Mouse (Mus musculus): ENCODE measurements around the gene Bik. TPM values are rescaled to one million over a fixed set of nuclear protein-coding genes. Genes with fewer than 3 reads are reported as not detected.

Gene Bik
- polyA plus RNA-seq (2012; rRNA removed) = 4.2 and 4.5 TPM in 2 replicates

DNA sequence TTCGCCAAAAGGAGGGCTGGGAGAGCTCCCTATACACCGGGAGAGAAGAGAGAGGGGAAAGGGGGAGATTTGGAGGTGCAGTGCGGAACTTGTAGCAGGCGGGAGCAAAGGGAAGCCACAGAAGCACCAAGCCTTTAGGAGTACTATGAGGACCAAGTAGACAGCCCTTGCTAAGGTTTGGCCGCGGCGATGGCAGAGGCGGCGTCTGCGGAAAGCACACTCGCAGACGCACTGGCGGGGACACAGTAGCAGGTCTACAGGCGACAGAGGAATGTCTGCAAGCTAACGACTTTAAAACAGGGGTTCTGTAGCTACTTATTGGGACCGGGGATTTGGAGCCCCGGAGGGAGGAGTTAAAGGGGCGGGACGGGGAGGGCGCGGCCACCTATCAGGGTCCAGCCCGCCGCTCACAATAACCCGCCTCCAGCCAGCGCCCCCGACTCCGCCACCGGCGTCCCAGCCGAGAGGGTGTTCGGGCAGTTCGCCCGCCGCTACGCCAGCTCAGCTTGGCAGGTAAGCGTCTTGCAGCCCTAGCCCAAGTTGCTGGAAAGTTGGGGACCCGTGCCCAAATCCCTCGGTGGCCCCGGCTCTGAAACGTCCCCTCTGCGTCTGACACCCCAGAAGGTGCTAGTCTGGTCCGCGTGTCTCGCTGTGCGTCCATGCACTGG lies at the start of gene Bik:
Gene Bik (plus strand): TSS at position 439 of the 668 bp plus-strand sequence.

GRCm38 (mm10) chr15:83510805-83511405 lies 15.8 kb upstream of the Bik start, which contains the start of gene Ttll1:
Gene Ttll1, minus strand, starts transcription at chr15:83510893.

GRCm38 (mm10) chr15:83563327-83563856 lies 36.7 kb downstream of the Bik start, which contains the start of the genes Tspo and Mcat:
Gene Tspo, plus strand, starts transcription at chr15:83563592.
Gene Mcat, minus strand, starts transcription at chr15:83563787.

Other genes with a start within 250 kb of the Bik start
- 9.2 and 12.9 TPM in 2 replicates for gene Arfgap3, start 176.6 kb upstream of the Bik start, polyA plus RNA-seq (2012; rRNA removed)
- gene Pacsin2, start 62.3 kb upstream of the Bik start, polyA plus RNA-seq (2012; rRNA removed) = 25.4 and 27.8 TPM in 2 replicates
- gene Ttll1, start 16.0 kb upstream of the Bik start, polyA plus RNA-seq (2012; rRNA removed) = 2.7 and 3.2 TPM in 2 replicates
- 88.0 and 93.4 TPM in 2 replicates for gene Tspo, start 36.7 kb downstream of the Bik start, polyA plus RNA-seq (2012; rRNA removed)
- gene Mcat, start 36.9 kb downstream of the Bik start, polyA plus RNA-seq (2012; rRNA removed) = 12.0 and 12.9 TPM in 2 replicates
- 11.5 and 12.5 TPM in 2 replicates for gene Ttll12, start 68.3 kb downstream of the Bik start, polyA plus RNA-seq (2012; rRNA removed)
- gene Scube1, start 198.2 kb downstream of the Bik start, polyA plus RNA-seq (2012; rRNA removed) = 0.16 and 0.21 TPM in 2 replicates